Mouse (Mus musculus): Measurements from ENCODE around the gene Akap10. TPM values are rescaled to one million over a fixed set of nuclear protein-coding genes. Genes with fewer than 3 reads are reported as not detected.

Akap10 gene
- total and polyA plus RNA-seq, 3 experiments: 17.7 to 20.1 TPM; not detected in 1

DNA sequence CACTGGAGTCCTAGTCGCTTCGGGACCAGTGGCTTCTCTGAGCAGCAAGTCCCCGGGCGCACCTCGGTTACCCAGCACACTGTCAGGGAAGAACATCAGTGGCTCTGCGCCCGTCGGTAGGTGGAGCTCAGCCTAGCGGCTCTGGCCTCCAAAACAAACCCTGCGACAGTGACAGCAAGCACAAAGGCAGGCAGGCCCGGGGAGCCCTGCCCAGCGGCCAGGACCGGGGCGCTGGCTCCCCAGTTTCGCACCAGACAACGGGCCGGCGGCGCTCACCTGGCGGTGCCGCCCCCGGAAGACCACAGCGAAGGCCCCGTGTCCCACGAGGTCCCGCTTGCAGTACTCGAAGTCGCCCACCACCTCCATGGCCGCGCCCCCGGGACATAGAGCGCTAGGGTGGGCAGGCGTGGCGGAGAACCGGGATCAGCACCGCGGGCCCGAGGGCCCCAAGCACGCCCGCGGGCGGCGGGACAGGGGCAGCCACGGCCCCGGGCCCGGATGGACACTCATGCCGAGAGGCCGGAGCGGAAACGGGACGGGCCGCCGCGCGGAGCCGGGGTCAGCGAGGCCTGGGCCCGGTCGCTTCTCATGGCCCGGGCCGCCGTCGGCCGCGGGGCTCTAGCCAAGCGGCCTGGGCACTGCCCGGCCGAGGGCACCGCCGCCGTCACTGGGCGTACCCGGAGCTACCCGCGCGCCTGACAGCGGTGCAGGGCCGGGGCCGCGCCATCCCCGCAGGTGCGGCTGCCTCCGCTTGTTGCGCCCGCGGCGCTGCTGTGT lies 75.7 kb downstream of the Akap10 start (continued):
- TF ChIP-seq ZMIZ1 (IDR thresholded peaks at IDR 0.05; ENCODE audit: low read depth, low read length) (peak; percentile 68; the same call in 1 of the 2 replicates), GABPA (IDR thresholded peaks at IDR 0.05; ENCODE audit: low read depth, low read length) (no peak), SIN3A (IDR thresholded peaks at IDR 0.05; ENCODE audit: low read length) (peak; percentile 84), RCOR1 (IDR thresholded peaks at IDR 0.05; ENCODE audit: low read depth, low read length) (no peak; the same call in 1 of the 2 replicates), CTCF (IDR thresholded peaks at IDR 0.05 in 2 of 3, conservative IDR thresholded peaks at IDR 0.05 in 1 of 3; ENCODE audit: control insufficient read depth in 1 of 3, insufficient read depth in 1 of 3, low read depth in 2 of 3, low read length in 3 of 3, poor library complexity in 1 of 3, severe bottlenecking in 1 of 3) (peak in 2 of 3 experiments; percentile 37 to 41; a peak in 4 of 6 replicates)

DNA sequence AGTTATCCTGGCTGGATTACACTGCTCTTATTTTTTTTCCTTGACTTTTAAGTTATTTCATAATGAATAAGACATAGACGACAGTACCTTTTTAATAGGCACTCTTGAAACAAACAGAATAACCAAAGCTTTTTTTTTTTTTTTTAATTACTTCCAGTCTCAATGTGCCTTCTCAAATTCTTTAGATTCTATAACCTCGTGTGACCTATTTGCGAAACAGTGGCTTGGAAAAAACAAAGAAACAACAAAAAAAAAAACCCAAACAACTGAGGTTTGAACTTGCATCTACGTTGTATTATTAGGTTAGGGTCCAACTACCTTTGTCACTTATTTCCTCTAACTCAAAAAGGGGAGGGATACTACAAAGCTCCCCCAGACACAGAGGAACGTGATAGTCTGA lies 76.4 kb downstream of the Akap10 start:
- Histone ChIP-seq H3K27me3 (ENCODE audit: control insufficient read depth in 1 of 2, insufficient read depth in 2 of 2, low read length in 2 of 2) (no peaks in the 10 kb centered on the region), H3K79me2 (ENCODE audit: control insufficient read depth, insufficient read depth, low read length, poor library complexity) (peaks cover 5% of the 10 kb centered on the region; the same call in 1 of the 2 replicates), H3K9me3 (replicated peaks; ENCODE audit: insufficient read depth, low read length) (no peaks in the 10 kb centered on the region), H3K36me3 (ENCODE audit: control insufficient read depth in 1 of 2, insufficient read depth in 2 of 2, low read length in 2 of 2) (peaks cover 0 to 14% of the 10 kb centered on the region in 2 experiments; a peak in 2 of 4 replicates), H3K9ac (ENCODE audit: control insufficient read depth, low read depth, low read length, poor library complexity, severe bottlenecking) (peak overlapping the region; percentile 82), H3K4me3 (ENCODE audit: control insufficient read depth in 1 of 2, insufficient read depth in 1 of 2, low read depth in 2 of 2, low read length in 2 of 2) (peak overlapping the region; percentile 69 to 92), H3K27ac (ENCODE audit: control insufficient read depth, low read depth, low read length) (peak overlapping the region; percentile 6; the same call in 1 of the 2 replicates), H3K4me1 (ENCODE audit: control insufficient read depth in 1 of 2, insufficient read depth in 2 of 2, low read length in 2 of 2) (peaks cover 0 to 15% of the 10 kb centered on the region in 2 experiments; a peak in 3 of 4 replicates)
- peak; percentile 25 for DNase-seq (ENCODE audit: low read depth, low spot score)
- no peak for TF ChIP-seq KAT2A (conservative IDR thresholded peaks at IDR 0.05; ENCODE audit: low read depth, low read length)
- TF ChIP-seq ELF1 (IDR thresholded peaks at IDR 0.05; ENCODE audit: low read depth, low read length): no peak
- TF ChIP-seq POLR2AphosphoS2 (IDR thresholded peaks at IDR 0.05; ENCODE audit: low read length): no peak
- TF ChIP-seq BHLHE40 (IDR thresholded peaks at IDR 0.05; ENCODE audit: borderline replicate concordance, low read depth, low read length): 0 out of 2 replicates have a peak, but pooled peaks have one; percentile 37
- no peak for TF ChIP-seq MAX (IDR thresholded peaks at IDR 0.05; ENCODE audit: low read length)
- TF ChIP-seq JUND (IDR thresholded peaks at IDR 0.05; ENCODE audit: low read depth, low read length): no peak
- TF ChIP-seq SIN3A (IDR thresholded peaks at IDR 0.05; ENCODE audit: low read length): no peak
- TF ChIP-seq RCOR1 (IDR thresholded peaks at IDR 0.05; ENCODE audit: low read depth, low read length): no peak
- TF ChIP-seq CHD2 (IDR thresholded peaks at IDR 0.05; ENCODE audit: low read length): no peak
- TF ChIP-seq MXI1 (IDR thresholded peaks at IDR 0.05; ENCODE audit: low read depth, low read length): no peak
- no peak for TF ChIP-seq CTCF (IDR thresholded peaks at IDR 0.05 in 2 of 3, conservative IDR thresholded peaks at IDR 0.05 in 1 of 3; ENCODE audit: control insufficient read depth in 1 of 3, insufficient read depth in 1 of 3, low read depth in 2 of 3, low read length in 3 of 3, poor library complexity in 1 of 3, severe bottlenecking in 1 of 3)
- TF ChIP-seq ZNF384 (IDR thresholded peaks at IDR 0.05; ENCODE audit: low read depth, low read length): peak; percentile 57
- no peak for TF ChIP-seq MAZ (IDR thresholded peaks at IDR 0.05; ENCODE audit: low read depth, low read length)
- TF ChIP-seq CHD1 (IDR thresholded peaks at IDR 0.05; ENCODE audit: low read depth, low read length): no peak
- TF ChIP-seq E2F4 (IDR thresholded peaks at IDR 0.05; ENCODE audit: borderline replicate concordance, low read depth, low read length): 0 out of 2 replicates have a peak, but pooled peaks have one; percentile 21
- TF ChIP-seq USF2 (IDR thresholded peaks at IDR 0.05; ENCODE audit: borderline replicate concordance in 1 of 2, insufficient read depth in 1 of 2, low read depth in 1 of 2, low read length in 2 of 2): no peak
- no peak for TF ChIP-seq GATA1 (IDR thresholded peaks at IDR 0.05; ENCODE audit: low read depth, low read length)
- no peak for TF ChIP-seq USF1 (IDR thresholded peaks at IDR 0.05; ENCODE audit: low read depth, low read length)
- no peak for TF ChIP-seq RAD21 (IDR thresholded peaks at IDR 0.05; ENCODE audit: low read depth, low read length)
- TF ChIP-seq MYC (IDR thresholded peaks at IDR 0.05; ENCODE audit: low read depth, low read length): no peak
- TF ChIP-seq NELFE (IDR thresholded peaks at IDR 0.05; ENCODE audit: low read depth, low read length): no peak
- TF ChIP-seq SMC3 (IDR thresholded peaks at IDR 0.05; ENCODE audit: low read depth, low read length): no peak
- no peak for TF ChIP-seq MYB (IDR thresholded peaks at IDR 0.05; ENCODE audit: low read depth, low read length)
- no peak for TF ChIP-seq POLR2AphosphoS5 (IDR thresholded peaks at IDR 0.05; ENCODE audit: borderline replicate concordance, low read depth, low read length)
- no peak for TF ChIP-seq ETS1 (IDR thresholded peaks at IDR 0.05; ENCODE audit: low read depth, low read length)
- no peak for TF ChIP-seq POLR2A (IDR thresholded peaks at IDR 0.05; ENCODE audit: control insufficient read depth in 1 of 2, insufficient read depth in 1 of 2, low read depth in 1 of 2, low read length in 2 of 2, poor library complexity in 1 of 2)
- TF ChIP-seq TBP (IDR thresholded peaks at IDR 0.05; ENCODE audit: low read depth, low read length): no peak
- TF ChIP-seq UBTF (IDR thresholded peaks at IDR 0.05; ENCODE audit: borderline replicate concordance, insufficient read depth, low read depth, low read length): no peak
- TF ChIP-seq MAFK (IDR thresholded peaks at IDR 0.05; ENCODE audit: borderline replicate concordance, low read depth, low read length): no peak
- TF ChIP-seq EP300 (IDR thresholded peaks at IDR 0.05; ENCODE audit: low read depth in 1 of 2, low read length in 2 of 2): 0 out of 4 replicates have a peak, but pooled peaks of 1 of the 2 experiments have one; percentile 13

All from MEL (cell line).